Mouse (Mus musculus): ENCODE measurements around the gene Fars2.

Gene Fars2

DNA sequence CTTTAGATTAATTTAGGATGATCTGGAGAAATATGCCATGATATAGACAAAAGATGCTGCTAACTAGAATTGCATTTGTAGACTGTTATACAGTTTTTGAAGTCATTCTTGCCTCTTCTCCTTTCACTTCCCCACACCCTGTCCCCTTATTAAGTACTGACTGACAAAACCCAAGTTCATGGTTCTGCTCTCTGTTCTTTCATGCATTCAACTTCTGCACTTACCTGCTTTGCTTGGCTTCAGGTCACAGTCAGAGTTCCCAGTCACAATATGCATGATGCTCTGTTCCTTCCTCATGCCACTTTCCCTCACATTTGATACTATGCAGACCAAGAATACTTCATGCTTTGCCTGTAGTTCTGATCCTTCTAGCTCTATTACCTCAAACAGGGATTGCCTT, 105.5 kb downstream of the Fars2 start:
- DNase-seq, result no peak

DNA sequence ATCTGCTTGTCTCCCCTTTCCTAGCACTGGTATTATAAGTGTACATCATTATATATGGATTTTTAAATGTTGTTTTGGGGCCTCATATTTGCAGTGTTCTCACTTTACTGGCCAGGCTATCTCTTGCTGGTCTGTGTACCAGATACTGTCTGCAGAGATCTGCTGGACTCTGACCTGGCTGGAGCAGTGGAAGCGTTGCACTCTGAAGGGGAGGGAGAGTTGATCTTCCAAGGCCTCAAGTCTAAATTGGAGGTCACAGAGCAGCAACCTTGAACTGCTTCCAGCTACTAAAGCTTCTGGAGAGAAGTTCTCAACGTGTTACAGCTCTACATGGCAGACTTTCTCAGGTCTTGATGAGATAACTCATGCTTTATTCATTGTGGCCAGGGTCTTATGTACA, 107.2 kb downstream of the Fars2 start:
- DNase-seq, result no peak

DNA sequence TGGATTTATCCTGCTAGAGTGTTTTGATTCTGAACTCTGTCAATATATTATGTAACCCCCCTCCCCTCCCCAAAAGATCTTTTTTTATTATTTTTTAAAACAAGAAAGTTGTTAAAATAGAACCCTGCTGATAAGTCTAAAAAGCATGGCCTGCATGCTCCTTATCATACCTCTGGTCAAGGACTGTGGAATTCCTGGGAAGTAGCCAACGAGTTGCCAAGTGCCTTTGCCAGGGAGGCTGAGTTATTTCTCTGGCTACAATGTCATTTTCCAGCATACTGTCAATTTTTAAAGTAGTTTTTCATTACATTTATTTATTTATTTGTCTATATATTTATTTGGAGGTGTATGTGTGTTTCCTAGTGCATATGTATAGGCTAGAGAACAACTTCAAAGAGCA, 125.0 kb downstream of the Fars2 start:
- DNase-seq, result no peak

DNA sequence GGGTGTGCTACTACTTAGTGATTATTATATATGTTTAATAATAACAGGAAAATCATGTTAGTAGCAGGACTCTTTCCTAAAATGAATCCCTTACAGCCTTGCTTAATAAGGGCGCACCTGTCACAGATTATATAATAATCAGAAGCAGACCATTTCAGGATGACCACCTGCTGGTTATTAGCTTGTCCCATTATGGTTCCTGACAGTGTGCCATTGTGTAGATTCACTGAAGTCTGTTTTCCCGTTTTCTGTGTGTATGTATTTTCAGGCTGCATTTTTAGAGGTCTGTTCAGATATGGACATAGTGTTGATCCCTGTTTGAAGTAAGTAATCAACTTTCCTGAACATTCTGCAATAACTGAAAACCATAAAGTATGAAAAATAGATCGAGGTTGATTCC, 136.7 kb downstream of the Fars2 start:
- no peak for DNase-seq

DNA sequence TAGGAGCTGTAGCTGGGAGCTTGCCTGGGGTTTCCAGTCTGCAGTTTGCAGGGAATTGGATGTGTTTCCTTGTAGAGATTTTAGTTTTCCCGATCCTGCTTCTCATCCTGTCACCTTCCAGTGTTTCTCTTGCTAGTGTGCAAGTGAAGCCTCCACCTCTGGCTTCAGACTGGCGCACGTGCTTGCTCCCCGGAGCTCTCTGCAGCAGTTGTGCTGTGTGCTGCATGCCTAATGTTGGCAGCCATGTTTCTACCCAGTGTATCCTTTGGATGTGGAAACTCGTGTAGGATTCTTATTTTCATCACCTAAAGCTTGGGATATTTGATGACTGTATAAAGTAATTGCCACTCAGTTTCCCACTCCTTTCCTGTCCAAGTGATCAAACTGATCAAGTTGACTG, 140.0 kb downstream of the Fars2 start:
- no peak for DNase-seq

DNA sequence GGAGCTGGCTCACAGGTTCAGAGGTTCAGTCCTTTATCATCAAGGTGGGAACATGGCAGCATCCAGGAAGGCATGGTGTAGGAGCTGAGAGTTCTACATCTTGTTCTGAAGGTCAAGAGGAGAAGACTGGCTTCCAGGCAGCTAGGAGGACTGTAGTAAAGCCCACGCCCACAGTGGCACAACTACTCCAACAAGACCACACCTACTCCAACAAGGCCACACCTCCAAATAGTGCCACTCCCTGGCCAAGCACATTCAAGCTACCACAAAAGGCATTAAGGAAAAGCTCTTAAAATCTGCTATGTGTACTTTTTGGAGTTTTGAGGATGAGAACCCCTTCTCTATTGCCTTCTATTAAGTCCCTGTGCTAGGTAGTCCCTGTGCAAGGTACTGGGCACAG, 142.5 kb downstream of the Fars2 start:
- no peak for DNase-seq

DNA sequence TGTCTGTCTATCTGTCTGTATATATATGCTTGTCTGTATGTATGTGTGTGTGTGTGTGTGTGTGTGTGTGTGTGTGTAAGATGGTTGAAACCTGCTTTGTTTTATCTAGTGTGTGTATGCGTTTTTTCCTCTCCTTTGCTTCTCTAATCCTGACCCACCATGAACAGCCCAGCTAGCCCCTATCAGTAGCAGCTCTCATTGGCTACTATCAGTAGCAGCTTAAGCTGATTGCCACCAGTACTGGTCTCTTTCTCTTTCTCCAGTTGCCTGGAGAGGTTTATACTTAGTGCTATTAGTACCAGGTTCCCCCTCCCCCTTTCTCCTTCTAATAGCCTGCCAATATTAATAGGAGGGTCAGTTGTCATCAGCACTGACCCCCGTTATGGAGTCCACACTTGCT, 144.1 kb downstream of the Fars2 start:
- no peak for DNase-seq

DNA sequence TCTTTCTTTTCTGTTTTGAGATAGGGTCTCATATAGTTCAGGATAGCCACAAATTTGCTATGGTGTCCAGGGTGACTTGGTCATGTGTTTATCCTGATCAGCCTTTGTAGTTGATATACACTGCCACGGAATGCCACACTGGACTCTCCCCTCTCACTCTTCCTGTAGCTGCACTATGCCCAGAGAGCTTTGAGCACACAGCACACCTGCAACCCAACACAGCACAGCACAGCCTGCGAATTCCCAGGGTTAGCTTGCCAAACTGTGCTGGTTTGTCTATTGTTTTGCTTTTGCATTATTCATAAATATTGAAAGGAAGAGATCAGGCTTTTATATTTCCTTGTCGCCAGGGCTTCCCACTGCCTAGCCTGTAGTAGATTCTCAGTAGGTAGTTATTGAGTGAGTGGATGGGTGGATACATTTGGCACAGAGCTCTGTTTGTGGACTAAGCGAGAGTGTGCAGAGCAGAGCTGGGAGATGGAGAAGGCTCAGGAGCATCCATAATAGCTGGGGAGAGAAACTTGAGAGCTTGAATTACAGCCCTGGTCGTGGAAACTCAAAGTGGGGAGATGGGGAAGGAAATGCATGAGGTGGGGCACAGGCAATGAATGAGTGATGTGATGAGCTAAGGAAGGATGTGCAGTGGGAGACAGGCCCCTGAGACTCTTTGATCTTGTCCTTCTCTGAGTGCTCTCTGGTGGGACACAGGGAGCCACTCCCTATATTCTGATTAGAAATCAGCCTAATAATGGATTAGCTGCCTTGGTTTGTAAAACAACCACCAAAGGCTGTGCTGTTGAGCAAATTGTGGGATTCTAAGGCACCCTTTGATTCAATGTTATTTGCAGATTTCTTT, 146.3 kb downstream of the Fars2 start:
- no peak for DNase-seq

DNA sequence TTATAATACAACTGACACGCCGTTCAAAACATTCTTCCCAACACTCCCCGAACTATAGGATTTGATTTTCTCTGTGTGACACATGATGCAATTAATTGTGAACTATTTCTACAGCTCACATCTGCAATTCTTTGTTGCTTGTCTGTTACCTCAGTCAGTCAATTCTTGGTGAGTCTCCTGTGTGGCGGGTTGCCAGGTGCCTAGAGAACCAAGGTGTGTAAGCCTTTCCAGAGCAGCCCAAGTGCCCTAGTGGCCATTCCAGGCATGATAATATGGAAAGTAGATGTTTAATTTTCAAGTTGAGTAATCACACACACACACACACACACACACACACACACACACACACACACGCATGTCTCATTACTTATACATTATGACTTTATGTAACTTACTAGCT, 147.2 kb downstream of the Fars2 start:
- DNase-seq, result no peak

DNA sequence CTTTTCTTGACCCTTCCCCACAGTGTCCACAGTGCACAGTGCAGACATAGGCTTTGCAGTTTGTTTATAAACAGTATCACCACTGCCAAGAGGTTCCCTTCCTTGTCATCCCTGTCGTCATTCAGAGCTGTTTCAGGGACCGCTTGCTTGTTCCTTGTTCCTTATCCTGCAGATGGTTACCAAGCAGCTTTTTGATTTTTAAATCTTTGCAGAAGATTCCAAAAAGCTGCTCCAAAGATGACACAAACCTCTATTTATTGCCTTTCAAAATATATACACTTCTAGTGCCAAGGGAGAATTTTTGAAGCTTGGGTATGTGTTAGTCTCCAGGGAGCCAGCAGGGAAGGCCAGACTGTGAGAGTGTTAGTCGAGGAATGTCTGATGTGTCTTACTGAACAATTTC, 148.1 kb downstream of the Fars2 start:
- no peak for DNase-seq

DNA sequence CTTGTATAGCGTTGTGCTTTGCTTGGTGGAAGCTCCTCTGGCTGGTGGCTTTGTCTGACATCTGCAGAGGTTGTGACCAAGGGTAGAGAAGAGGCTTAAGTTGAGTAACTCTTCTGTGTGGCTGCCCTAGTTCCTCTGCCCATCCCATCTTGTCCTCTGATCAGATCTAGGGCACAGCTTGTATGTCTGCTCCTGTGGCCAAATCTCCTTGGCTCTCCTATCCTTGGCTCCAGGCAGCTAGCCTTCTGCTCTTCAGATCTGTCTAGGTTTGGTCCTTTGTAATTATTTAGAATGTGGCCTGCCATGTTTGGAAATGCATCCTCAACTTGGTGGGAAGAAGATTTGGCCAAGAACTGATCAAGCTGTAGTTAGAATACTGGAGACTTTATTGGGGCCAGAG, 150.2 kb downstream of the Fars2 start:
- no peak for DNase-seq

DNA sequence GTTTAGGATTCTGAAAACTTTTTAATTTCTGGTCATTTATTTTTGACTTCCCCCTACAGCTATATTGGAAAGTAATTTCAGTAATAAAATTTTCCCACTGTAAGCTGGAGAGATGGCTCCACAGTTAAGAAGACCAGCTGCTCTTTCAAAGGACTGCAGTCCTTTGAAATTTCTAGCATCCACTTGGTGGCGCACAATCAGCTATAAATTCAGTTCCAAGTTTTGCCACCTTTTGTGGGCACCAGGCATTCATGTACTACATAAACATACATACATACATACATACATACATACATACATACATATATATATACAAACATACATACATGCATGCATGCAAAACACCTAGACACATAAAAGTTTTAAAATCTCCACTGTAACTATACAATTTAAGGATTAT, 153.7 kb downstream of the Fars2 start:
- DNase-seq, result no peak

DNA sequence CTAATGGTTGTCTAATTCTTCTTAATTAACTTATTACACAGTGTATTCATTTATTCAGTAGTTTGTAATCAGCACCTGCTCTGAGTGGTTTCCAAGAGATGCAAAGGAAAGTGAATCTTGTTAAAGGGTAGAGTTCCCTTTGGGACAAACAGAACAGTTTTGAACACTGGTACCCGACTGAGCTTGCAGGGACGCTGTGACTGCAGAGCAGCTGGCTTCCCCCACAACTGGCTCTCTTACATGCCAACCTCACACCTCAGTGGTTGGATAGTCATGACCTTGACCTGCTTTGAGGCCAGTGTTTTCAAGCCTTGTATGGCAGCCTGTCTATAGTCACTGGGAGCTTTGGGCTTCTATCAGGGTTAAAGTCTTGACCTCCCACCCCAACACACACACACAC, 156.3 kb downstream of the Fars2 start:
- DNase-seq, result no peak

DNA sequence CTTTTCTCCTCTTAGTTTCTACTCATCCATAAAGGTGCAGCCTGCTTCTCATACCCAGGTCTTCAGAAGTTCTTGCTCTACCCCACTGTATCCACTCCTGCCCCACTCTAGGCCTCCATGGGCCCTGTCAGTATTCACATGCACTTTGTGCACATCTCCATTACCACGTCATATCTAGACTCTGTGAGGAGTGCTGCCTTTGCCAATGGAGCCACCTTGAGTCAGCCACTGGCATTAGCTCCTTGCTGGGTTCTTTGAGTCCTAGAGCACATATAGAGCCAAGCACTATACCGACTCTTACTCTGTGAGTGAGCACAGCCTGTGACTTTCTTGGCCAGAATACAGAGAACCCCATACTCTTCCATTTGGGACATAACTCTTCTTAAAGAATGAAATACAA, 159.0 kb downstream of the Fars2 start:
- no peak for DNase-seq

DNA sequence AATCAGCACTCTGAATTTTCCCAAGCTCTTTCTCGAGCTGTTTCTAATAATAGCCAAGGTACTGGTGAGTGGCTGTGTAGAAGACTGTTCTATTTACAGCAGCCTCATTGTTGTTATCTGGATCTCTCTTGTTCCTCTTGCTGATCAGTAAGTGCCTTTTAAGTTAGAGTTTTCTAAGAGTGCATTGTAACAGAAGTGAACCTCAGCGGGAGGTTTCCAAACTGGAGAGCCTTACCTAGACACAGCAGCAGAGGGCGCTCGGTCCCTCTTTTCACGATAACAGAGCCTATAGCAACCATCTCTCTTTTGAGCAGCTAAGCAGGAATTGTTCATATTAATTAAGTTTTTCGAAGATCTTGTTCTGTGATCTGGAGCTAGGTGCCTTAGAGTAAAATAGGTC, 164.8 kb downstream of the Fars2 start:
- DNase-seq, result peak; percentile 62

DNA sequence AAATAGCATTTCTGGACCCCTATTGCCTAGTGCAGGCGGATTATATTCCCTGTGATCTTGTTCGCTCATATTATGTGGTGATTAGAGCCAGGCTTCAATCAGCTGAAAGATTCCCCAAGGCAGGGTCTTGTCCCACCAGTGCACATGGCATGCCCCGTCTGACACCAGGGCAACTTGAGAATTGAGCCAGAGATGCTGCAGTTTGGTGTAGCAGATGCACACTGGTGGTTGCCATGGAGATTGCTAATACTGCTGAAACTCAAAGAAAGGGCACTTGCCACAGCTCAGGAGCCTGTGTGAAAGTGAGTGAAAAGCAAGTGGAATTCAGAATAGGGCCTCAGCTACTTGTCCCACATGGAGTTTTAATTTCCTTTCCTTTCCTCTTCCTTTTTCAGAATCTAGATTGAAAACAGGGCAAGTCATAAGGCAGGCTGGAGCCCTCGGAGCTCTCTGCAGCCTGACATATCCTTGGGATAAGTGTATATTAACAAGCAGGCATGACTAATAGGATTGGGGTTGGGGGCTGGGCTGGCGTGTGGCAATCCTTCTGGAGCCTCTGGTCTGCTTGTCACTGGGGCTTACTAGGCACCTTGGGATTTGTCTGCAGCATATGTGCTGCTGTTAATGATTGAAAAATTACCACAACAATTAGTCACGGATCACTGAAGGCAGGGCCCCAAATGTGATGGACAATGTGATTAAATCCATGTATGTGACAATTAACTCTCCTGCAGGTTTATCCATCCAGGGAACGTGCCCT, 165.8 kb downstream of the Fars2 start:
- no peak for DNase-seq

DNA sequence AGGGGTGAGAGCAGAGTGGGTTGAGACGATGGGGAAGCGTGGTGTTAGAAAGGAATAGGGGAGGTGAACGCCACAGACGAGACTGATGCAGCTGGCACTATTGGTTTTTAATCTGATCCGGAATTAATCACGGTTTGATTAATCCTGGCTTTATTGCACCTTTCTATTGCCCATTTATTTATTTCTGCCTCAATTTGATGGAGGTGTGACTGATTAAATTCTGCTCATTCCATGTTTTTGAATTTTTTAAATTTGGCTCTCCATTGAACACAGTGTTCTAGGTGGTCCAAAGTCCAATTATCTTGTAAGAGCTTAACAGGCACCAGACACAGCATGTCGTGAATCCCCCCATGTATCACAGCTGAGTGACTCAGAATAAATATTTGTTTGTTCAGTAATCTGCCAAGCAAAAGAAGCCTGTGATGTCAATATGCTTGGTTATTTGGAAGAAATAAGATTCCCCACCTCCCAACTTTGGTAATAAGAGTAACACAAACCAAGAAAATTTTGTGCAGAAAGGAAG, 166.4 kb downstream of the Fars2 start:
- no peak for DNase-seq

DNA sequence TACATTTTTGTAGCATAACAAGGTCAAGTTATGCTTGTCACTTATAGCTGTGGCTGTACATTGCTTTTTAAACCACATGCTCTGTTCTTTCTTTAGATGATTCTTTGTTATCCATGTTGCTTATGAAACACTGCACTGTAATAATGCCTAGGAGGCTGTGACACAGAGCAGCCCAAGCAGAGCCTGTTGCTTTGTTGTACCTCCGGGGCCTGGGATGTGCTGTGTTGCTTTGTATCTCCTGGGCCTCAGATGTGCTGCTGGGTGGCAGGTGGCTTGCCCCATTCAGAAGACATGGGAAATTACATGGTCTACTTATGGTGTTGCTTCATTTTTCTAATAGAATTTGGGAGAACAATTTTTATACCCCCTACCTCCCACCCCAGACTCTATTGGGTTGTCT, 166.9 kb downstream of the Fars2 start:
- no peak for DNase-seq

DNA sequence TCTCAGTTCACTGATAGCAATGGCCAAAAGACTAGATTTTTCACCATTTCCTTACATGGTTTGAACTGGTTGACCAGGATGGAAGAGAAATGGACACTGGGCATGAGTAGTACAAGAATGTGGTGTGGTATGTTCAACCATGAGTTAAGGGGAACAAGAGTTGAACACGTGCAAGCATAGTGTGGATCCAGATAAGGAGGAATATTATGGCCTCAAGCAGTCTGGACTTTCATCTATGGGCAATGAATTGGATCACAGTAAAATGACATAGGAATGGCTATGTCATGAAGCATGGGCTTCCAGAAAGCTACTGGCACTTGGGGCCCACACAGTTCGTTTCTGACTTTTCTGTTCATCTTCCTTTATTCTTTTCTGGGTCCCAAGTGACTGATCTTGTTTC, 168.0 kb downstream of the Fars2 start:
- DNase-seq, result no peak

DNA sequence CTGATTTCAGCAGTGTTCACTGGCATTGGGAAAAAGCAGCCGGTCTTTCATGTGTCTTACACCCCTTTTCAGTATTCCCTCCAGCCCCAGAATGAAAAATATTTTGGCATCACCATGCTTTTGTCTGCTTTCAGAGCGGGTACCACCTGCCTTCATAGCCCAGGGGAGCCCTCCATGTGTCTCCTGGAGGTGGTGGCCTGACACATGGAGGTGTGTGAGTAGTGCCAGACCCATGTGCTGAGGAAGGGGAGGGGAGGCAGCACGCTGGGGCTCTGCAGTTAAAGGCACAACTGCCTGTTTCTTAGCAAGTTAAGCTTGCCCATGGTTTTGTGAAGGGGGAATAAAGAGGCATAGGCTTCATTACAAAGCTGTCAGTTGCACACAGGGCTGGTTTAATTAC, 176.3 kb downstream of the Fars2 start:
- no peak for DNase-seq

DNA sequence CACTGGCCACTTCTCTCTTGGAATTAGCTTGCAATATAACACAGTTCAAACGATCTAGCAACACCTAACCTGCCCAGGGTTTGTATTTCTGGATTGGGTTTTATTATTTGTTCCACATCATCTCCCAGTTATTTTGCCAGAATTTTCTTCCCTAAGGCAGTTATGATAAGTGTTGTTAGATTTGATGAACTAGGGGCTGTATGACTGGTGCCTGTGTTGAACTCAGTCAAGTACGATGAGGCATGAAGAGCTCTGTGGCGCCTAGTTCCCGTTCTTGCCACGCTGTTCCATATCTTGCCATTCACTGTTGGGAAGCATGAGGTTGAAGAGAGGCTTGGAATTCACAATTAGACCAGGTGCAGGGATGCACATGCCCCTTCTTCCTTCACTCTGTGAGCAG, 177.3 kb downstream of the Fars2 start:
- no peak for DNase-seq

DNA sequence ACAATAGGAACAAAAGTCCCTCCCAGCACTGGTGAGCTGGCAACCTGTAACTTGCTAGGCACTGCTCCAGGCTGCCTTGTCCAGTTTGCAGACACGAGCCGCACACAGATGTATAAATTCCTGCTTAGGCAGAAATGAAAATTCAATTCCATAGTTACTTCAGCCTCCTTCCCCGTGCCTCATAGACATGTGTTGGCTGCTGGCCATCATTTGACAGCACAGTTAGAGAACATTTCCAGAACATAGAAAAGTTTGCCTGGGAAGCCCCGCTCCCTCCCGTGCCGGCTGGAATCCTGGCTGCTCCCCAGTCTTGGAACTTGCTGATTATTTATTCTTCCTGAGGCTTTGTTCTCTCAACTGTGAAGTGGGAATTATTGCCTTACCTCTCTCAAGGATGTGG, 178.6 kb downstream of the Fars2 start:
- peak; percentile 30 for DNase-seq

DNA sequence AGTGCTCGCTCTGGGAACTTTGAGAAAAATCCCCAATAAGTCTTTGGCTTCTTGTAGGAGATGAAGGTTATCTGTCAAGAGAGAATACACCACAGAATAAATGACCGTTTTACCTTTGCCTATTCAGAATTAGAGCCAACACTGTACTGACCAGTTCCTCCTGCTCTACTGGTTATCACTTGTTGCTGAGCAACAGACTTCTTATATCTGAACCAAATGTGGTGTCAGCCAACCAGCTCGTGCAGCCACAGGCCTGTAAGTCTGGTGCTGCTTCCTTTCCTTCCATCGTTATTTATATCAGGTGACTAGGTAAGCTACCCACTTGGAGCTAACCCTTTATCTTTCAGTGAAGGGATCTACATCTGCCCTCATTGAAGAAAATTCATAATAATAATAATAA, 179.4 kb downstream of the Fars2 start:
- DNase-seq, result no peak
